Mouse (Mus musculus) embryonic facial prominence, embryonic 12.5 days (tissue): ENCODE results near the gene Dhrs7. TPM values are rescaled to one million over a fixed set of nuclear protein-coding genes. Genes with fewer than 3 reads are reported as not detected.
"Not testable (repeated sequence)": the region's sequence is repeated elsewhere in the genome, so short reads cannot be mapped to it uniquely, and the experiment has no call there.

Source experiments
- ATAC-seq: fragments of 200-750 bp; cut with Nextera tagmentation; 2 replicates; pipeline ENCODE4 v1.8.0; 2017; ENCODE audit not compliant: insufficient number of reproducible peaks, insufficient read depth, low FRiP score, low TSS enrichment
- H3K27ac ChIP-seq: fragments of 300-500 bp; sonication (generic); 2 replicates; pipeline ENCODE4 v1.5.1; 2016; ENCODE audit warnings: mild to moderate bottlenecking
- H3K27me3 ChIP-seq: fragments of 300-500 bp; sonication (generic); 2 replicates; pipeline ENCODE4 v1.6.1; 2016; ENCODE audit warnings: mild to moderate bottlenecking, moderate library complexity
- H3K36me3 ChIP-seq: fragments of 300-500 bp; sonication (generic); 2 replicates; pipeline ENCODE4 v1.6.1; 2016; ENCODE audit warnings: mild to moderate bottlenecking
- H3K4me1 ChIP-seq: fragments of 300-500 bp; sonication (generic); 2 replicates; pipeline ENCODE4 v1.6.1; 2016
- H3K4me2 ChIP-seq: fragments of 300-500 bp; sonication (generic); replicated peaks from 2 replicates; pipeline ENCODE4 v1.6.1; 2016; ENCODE audit warnings: mild to moderate bottlenecking, moderate library complexity
- H3K4me3 ChIP-seq: fragments of 300-500 bp; sonication (generic); 2 replicates; pipeline ENCODE4 v1.5.1; 2016; ENCODE audit warnings: mild to moderate bottlenecking
- H3K9ac ChIP-seq: fragments of 300-500 bp; sonication (generic); 2 replicates; pipeline ENCODE4 v1.6.1; 2016; ENCODE audit warnings: mild to moderate bottlenecking, moderate library complexity
- H3K9me3 ChIP-seq: fragments of 300-500 bp; sonication (generic); 2 replicates; pipeline ENCODE4 v1.6.1; 2016; ENCODE audit warnings: mild to moderate bottlenecking, moderate library complexity
- WGBS: fragments of 180-500 bp; shearing (Covaris S2); methylation state at CpG from one replicate; pipeline ENCODE4 v1.1.7; 2016; 5-methylcytosine and 5-hydroxymethylcytosine counted together
- polyA plus RNA-seq: library from polyadenylated mRNA; unstranded; fragments of >200 nt; fragmentation: Nextera tagmentation; extraction: Ambion mirVana; gene quantifications from 2 replicates; pipeline ENCODE4 v1.2.1, GENCODE M21; 2016

Gene Dhrs7
- polyA plus RNA-seq: 7.7 and 9.6 TPM in 2 replicates

DNA sequence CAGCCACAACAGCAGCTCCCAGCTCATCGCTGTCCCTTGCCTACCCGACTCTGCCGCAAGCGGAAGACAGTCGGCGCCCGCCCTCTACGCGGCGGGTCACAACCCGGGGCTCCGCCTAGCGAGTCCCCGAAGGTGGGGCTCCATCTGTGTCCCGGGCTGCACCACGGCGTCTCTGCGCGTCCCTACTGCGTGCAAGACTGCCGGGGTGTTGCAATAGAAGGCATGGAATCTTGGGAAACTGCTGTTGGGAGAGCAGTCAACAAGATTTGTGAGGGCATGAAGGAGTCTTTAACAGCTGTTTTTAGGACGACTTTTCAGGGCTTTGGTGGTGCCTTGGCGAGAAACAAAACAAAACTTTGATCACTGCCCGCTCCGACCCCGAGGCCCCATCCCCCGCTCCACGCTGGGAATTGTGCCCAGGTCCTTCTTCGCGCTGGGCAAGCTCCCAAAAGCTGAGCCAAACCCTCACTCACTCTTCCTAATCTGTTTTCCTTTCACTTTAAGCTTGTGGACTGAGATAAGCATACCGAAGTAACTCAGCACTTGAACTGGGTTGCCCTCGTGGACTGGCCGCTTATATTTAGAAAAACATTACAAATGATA lies at the start of gene Dhrs7:
Dhrs7 (minus strand) TSS at position 175 of the 603 bp plus-strand sequence.
- H3K4me3 ChIP-seq: peak within 1 kb of the TSS; percentile 56
- H3K9me3 ChIP-seq: no peaks in the 10 kb centered on the region
- peak within 1 kb of the TSS; percentile 90 for H3K4me2 ChIP-seq
- no peak within 1 kb of the TSS for H3K27ac ChIP-seq
- ATAC-seq: peak; percentile 83
- H3K4me1 ChIP-seq: 0 out of 2 replicates have a peak, but pooled peaks cover 7% of the 10 kb centered on the region
- 3% methylated on average over 33 of the region's 33 CpGs for WGBS
- no peaks in the 10 kb centered on the region for H3K27me3 ChIP-seq
- no peaks in the 10 kb centered on the region for H3K36me3 ChIP-seq
- peak within 1 kb of the TSS; percentile 59 for H3K9ac ChIP-seq

DNA sequence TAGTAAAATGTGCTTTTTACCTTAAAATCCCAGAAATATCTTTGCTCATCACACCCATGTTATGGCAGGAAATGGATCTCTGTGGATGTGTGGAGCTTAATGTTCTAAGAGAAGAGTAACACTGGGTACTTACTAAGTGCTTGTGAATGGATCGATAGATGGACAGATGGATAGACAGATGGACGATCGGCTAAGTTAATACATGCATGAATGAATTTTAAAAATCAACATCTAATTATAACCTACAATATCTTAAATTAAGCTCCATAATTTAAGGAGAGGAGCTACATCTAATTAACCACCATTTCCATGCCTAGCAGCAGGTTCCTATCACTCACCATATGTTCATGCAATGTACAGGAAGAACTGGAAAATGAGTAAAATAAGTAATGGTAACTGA lies 45.3 kb upstream of the Dhrs7 start:
- ATAC-seq: no peak
- WGBS: 91% methylated on average over 3 of the region's 3 CpGs
- Histone ChIP-seq H3K9me3 (no peaks in the 10 kb centered on the region), H3K27ac (no peak overlapping the region), H3K4me2 (no peak overlapping the region), H3K4me3 (no peak overlapping the region), H3K4me1 (no peaks in the 10 kb centered on the region), H3K27me3 (no peaks in the 10 kb centered on the region), H3K9ac (no peak overlapping the region), H3K36me3 (no peaks in the 10 kb centered on the region)

DNA sequence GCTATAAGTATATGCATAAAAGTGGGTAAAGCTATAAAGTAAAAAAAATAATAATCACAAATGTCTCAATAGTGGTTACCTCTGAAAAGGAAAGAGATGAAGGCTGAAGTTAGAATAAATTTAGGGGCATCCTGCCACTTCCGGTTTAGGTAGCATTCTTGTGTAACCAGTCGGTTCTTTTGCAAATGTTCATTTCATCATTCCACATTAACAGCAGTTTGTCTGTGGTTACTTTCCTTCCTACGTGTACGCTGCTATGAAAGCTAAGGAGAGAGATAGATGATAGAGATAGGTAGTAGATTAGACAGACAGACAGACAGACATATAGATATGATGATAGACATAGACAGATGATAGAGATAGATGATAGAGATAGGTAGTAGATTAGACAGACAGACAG lies 39.4 kb upstream of the Dhrs7 start:
- Histone ChIP-seq H3K4me3 (no peak overlapping the region), H3K9me3 (no peaks in the 10 kb centered on the region), H3K27ac (no peak overlapping the region), H3K9ac (no peak overlapping the region), H3K4me2 (no peak overlapping the region), H3K36me3 (no peaks in the 10 kb centered on the region), H3K4me1 (no peaks in the 10 kb centered on the region), H3K27me3 (no peaks in the 10 kb centered on the region)
- WGBS: 89% methylated on average over 4 of the region's 4 CpGs
- ATAC-seq: no peak

DNA sequence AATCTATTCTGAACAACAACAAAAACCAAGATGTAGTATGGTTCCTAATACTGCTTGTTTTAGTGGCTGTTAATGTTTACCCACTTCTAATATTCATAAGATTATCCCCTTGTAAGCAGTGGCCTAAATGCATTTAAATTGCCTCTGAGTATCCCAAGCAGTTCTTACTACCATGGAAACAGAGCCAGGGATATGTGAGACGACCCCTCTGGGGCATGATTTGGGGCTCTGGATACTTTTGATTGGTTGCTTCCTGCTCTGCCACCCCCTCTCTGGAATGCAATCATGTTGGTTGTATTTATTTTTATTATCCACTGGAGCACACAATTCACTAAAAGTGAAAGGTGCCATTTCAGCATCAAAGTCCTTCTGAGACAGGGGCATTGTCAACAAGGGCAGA lies 35.3 kb upstream of the Dhrs7 start:
- Histone ChIP-seq H3K9ac (no peak overlapping the region), H3K4me3 (no peak overlapping the region), H3K4me1 (no peaks in the 10 kb centered on the region), H3K27me3 (no peaks in the 10 kb centered on the region), H3K4me2 (no peak overlapping the region), H3K27ac (no peak overlapping the region), H3K36me3 (no peaks in the 10 kb centered on the region), H3K9me3 (no peaks in the 10 kb centered on the region)
- ATAC-seq: no peak
- WGBS: 10% methylated on average over 1 of the region's 1 CpGs

DNA sequence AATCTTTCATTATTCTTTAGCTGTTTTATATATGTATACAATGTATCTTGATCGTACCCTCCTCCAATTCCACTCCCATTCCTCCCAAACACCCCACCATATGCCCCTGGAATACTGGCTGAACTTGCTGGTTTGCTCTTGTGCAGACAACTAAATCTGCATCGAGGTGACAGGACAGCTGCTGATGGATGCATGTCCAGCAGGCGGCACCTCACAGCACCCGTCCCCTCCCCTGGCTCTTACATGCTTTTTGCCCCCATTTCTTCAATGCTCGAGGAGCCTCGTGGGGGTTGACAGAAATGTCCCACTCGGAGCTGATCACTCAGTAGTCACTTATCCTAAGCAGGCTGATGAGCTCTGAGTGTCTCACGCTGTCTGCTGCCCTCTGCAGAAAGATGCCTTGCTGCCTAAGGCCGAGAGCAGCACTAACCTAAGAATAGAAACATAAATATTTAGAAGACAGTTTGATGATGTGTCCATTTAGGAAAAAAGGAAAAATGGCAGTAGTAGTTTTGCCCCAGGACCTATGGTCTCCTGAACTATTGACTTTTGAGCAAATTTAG lies 30.3 kb upstream of the Dhrs7 start:
- Histone ChIP-seq H3K9ac (no peak overlapping the region), H3K4me2 (no peak overlapping the region), H3K27ac (no peak overlapping the region), H3K4me1 (no peaks in the 10 kb centered on the region), H3K4me3 (no peak overlapping the region), H3K27me3 (no peaks in the 10 kb centered on the region), H3K9me3 (no peaks in the 10 kb centered on the region), H3K36me3 (no peaks in the 10 kb centered on the region)
- WGBS: 48% methylated on average over 9 of the region's 9 CpGs
- no peak for ATAC-seq

DNA sequence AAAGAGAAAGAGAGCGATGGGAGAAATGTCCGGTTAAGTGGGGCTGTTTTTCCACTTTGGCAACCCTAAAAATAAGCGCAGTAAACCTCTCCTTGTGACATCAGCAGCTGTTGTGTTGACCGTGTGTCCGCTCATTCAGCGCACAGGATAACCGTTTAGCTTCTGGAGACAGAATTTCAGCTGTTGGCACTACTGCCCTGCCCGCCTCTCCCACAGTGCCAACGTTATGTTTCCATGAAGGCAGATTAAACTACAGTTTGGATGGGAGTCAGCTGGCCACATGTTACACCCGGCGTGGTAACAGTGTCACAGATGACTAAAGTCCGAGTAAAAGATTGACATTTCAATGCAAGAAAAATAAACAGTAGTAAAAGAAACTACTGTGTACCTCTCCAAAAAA lies 29.7 kb upstream of the Dhrs7 start:
- H3K27ac ChIP-seq: no peak overlapping the region
- no peak overlapping the region for H3K4me3 ChIP-seq
- no peak overlapping the region for H3K9ac ChIP-seq
- WGBS: 75% methylated on average over 12 of the region's 12 CpGs
- no peaks in the 10 kb centered on the region for H3K9me3 ChIP-seq
- no peak overlapping the region for H3K4me2 ChIP-seq
- no peaks in the 10 kb centered on the region for H3K36me3 ChIP-seq
- H3K4me1 ChIP-seq: no peaks in the 10 kb centered on the region
- ATAC-seq: no peak
- no peaks in the 10 kb centered on the region for H3K27me3 ChIP-seq

DNA sequence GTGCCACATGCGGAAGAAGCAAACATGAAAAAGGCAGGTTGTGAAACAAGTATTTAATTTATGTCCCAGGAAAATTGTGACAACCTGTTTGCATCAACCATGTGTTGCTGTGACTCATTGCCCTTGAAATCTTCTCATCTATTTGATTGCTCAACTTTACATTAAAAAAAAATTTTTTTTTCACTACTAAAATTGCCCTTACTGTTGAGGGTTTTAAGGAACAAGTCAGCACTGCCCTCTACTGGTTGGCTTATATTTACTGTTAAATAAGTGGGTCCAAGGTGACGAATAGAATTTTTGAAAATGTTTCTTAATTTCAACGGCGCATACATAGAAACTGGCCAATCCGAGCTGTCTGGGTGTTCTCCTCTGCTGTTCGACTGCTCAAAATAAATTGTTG lies 29.2 kb upstream of the Dhrs7 start:
- no peak overlapping the region for H3K27ac ChIP-seq
- no peaks in the 10 kb centered on the region for H3K9me3 ChIP-seq
- no peak for ATAC-seq
- no peaks in the 10 kb centered on the region for H3K27me3 ChIP-seq
- no peak overlapping the region for H3K9ac ChIP-seq
- no peaks in the 10 kb centered on the region for H3K4me1 ChIP-seq
- 44% methylated on average over 6 of the region's 6 CpGs for WGBS
- H3K4me3 ChIP-seq: no peak overlapping the region
- no peaks in the 10 kb centered on the region for H3K36me3 ChIP-seq
- H3K4me2 ChIP-seq: no peak overlapping the region

DNA sequence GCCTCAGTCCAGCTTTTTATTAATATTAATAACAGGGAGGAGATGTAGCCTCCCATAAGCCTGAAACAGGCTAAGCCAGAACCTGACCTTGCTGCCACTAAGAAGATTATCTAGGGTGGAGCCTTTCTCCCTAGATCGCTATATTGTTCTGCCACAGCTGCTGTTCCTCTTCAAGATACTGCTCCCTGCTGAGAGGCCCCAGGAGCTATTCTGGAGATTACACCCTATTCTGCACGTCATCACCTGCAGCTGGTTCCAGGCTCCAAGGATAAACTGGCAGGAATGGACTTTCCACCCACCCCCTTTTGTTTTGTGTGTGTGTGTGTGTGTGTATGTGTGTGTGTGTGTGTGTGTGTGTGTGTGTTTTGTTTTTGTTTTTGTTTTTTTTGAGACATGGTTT lies 23.6 kb upstream of the Dhrs7 start:
- not testable (repeated sequence) for H3K27me3 ChIP-seq, H3K9me3 ChIP-seq, ATAC-seq, H3K4me2 ChIP-seq, H3K27ac ChIP-seq, H3K9ac ChIP-seq, H3K4me1 ChIP-seq, H3K4me3 ChIP-seq, H3K36me3 ChIP-seq
- 47% methylated on average over 2 of the region's 2 CpGs for WGBS

DNA sequence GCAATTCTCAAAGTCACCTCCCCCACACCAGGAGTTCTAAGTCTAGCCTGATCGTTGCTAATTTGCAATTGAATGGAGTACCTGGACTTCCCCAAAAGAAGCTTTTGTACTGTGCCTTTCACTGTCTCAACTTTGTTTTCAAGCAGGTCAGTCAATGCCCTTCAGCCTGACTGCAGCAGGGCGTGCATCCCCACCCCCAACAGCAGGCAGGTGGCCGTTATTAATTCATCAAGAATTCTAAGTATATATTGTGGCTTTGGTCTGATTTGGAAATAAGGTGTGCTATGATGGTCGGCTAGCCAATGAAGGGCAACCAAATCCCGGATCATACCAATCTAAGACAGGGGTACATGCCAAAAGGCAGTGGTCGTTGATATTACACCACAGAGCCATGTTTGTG lies 23.0 kb upstream of the Dhrs7 start:
- H3K9me3 ChIP-seq, H3K4me1 ChIP-seq, H3K27me3 ChIP-seq, H3K27ac ChIP-seq, H3K36me3 ChIP-seq, H3K9ac ChIP-seq, ATAC-seq, H3K4me3 ChIP-seq, H3K4me2 ChIP-seq: not testable (repeated sequence)
- 25% methylated on average over 6 of the region's 6 CpGs for WGBS

DNA sequence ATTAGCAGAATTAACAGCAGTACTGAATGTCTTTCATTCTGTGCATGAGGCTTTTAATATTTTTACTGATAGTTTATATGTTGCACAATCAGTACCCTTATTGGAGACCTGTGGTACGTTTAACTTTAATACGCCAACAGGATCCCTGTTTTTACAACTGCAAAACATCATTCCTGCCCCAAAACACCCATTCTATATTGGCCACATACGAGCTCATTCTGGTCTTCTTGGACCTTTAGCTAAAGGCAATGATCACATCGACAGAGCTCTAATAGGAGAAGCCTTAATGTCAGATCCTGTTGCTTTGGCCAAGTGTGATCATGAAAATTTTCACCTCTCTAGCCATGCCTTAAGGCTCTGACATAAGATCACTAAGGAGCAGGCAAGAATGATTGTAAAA lies 21.9 kb upstream of the Dhrs7 start:
- not testable (repeated sequence) for H3K4me3 ChIP-seq, H3K27me3 ChIP-seq, H3K9ac ChIP-seq, H3K36me3 ChIP-seq, H3K9me3 ChIP-seq, H3K27ac ChIP-seq, ATAC-seq, H3K4me1 ChIP-seq, H3K4me2 ChIP-seq
- WGBS: 70% methylated on average over 4 of the region's 4 CpGs

DNA sequence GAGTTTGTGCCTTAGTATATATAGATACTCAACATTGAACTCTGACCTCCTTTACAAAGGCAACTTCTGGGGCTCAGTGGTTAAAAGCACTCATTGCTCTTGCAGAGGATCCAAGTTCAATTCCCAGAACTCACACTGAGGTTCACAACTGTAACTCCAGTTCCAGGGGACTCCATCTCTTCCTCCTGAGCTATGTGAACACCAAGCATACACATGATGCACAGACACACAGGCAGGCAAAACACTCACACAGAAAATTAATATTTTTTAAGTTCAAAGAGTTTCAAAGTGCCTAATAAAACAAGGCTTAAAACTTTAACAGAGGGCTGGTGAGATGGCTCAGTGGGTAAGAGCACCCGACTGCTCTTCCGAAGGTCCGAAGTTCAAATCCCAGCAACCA lies 18.9 kb upstream of the Dhrs7 start:
- H3K4me2 ChIP-seq: no peak overlapping the region
- H3K9me3 ChIP-seq: no peaks in the 10 kb centered on the region
- no peak overlapping the region for H3K9ac ChIP-seq
- no peaks in the 10 kb centered on the region for H3K36me3 ChIP-seq
- H3K27ac ChIP-seq: no peak overlapping the region
- no peak overlapping the region for H3K4me3 ChIP-seq
- H3K4me1 ChIP-seq: no peaks in the 10 kb centered on the region
- H3K27me3 ChIP-seq: no peaks in the 10 kb centered on the region
- WGBS: 91% methylated on average over 3 of the region's 3 CpGs
- ATAC-seq: no peak

DNA sequence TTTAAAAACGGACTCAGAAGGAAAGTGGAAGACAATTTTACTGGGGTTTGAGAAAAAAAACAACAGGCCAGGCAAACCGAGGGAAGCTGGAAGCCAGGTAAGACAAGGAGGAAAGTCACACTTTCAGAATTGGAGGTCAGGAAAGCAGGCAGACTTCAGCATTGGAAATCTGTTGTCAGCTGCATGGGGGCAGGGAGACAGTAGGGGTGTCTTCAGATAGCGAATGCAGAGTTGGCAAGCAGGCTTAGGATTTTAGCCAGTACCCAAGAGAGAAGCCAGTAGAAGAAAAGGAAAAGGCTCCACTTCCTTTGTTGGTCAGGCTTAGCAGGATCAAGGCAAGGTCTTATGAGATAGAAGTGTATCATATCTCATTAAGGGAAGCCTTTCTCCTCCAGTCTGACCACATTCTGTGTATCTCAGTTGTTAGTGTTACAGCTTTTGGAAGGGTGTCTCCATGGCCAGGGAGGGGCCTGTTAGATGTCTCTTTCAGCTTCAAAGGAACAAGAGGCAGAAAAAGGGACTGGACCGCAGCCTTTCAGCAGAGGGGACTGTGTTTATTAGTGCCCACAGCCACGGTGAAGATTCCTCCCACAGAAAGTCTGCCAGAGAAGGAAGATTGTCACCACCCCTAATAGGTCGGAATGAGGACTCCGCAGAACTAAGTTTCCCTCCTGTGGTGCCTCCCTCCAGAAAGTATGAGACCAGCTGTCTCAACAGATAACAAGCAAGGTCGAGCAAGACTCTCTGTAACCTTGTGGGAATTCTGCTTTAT lies 18.0 kb upstream of the Dhrs7 start:
- Histone ChIP-seq H3K4me1 (no peaks in the 10 kb centered on the region), H3K4me2 (no peak overlapping the region), H3K9me3 (no peaks in the 10 kb centered on the region), H3K27ac (no peak overlapping the region), H3K27me3 (no peaks in the 10 kb centered on the region), H3K4me3 (no peak overlapping the region), H3K9ac (no peak overlapping the region), H3K36me3 (no peaks in the 10 kb centered on the region)
- ATAC-seq: no peak
- WGBS: 63% methylated on average over 8 of the region's 8 CpGs
